Mouse (Mus musculus) spleen, adult 2 months (tissue): ENCODE measurements at regions not wholly inside any gene's neighbourhood (a gene's known extent, or its start where the extent isn't known, plus 50 kb on each side); places are given as distances from the start of the nearest gene placed in this dataset.
"Not testable (repeated sequence)": the region's sequence is repeated elsewhere in the genome, so short reads cannot be mapped to it uniquely, and the experiment has no call there.

Experiments
- DNase-seq, 2 experiments: peaks; one replicate each; pipeline versions ENCODE4 v3.0.0 to v3.0.0-alpha.2; 2012 to 2021; ENCODE audit warnings: low spot score in 2 of 2, low read depth in 1 of 2
- H3K27ac ChIP-seq: fragments of 200-500 bp; 2 replicates; pipeline ENCODE4 v1.5.1; 2012; ENCODE audit warnings: low read length, inconsistent platforms; ENCODE audit not compliant: insufficient read depth
- H3K27me3 ChIP-seq: fragments of 200-500 bp; 2 replicates; pipeline ENCODE4 v1.6.1; 2012; ENCODE audit warnings: mild to moderate bottlenecking, moderate library complexity, low read length, inconsistent platforms; ENCODE audit not compliant: control insufficient read depth, insufficient read depth
- H3K36me3 ChIP-seq: fragments of 200-500 bp; 2 replicates; pipeline ENCODE4 v1.6.1; 2012; ENCODE audit warnings: mild to moderate bottlenecking, low read length, inconsistent platforms; ENCODE audit not compliant: control insufficient read depth, insufficient read depth
- H3K4me1 ChIP-seq: fragments of 200-500 bp; 2 replicates; pipeline ENCODE4 v1.6.1; 2011; ENCODE audit warnings: inconsistent platforms; ENCODE audit not compliant: control insufficient read depth, insufficient read depth, insufficient read length
- H3K4me3 ChIP-seq: fragments of 200-500 bp; 2 replicates; pipeline ENCODE4 v1.5.1; 2011; ENCODE audit warnings: mild to moderate bottlenecking, inconsistent platforms; ENCODE audit not compliant: insufficient read depth, insufficient read length; ENCODE audit errors: extremely low read depth
- CTCF ChIP-seq: fragments of 200-500 bp; IDR thresholded peaks from 2 replicates; pipeline ENCODE4 v1.5.1; 2011; ENCODE audit warnings: mild to moderate bottlenecking, inconsistent platforms; ENCODE audit not compliant: insufficient read depth, insufficient read length, insufficient replicate concordance; ENCODE audit errors: extremely low read depth
- POLR2A ChIP-seq: fragments of 200-500 bp; IDR thresholded peaks from 2 replicates; pipeline ENCODE4 v1.6.1; 2011; ENCODE audit warnings: low read depth, low read length, inconsistent platforms
- WGBS: fragments of 180-500 bp; shearing (Covaris S2); methylation state at CpG from one replicate; pipeline ENCODE4 v1.1.7; 2018; 5-methylcytosine and 5-hydroxymethylcytosine counted together

DNA sequence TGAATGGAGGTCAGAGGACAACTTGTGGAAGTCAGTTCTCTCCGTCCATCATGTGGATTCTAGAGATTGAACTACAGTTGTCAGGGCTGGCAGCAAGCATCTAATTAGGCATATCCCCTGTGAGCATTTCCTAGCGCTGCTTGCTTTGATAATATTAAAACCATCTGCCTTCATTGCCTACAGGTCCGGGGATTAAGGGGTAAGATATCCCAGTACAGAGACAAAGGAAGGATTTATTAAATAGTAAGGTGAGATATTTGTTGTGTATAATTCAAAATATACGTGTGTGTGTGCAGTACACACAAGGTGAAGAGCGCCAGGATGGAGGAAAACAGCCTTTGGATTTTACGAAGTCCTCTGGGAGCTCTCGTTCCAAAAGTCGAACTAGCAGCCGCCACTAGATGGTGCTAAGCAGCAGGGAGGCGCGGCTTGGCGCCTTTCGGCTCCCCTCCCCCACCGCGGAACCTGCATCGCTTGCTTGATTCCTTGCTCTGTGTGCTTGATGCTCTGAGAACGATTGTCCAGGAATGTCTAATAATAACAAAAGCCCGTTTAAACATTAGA lies 88.4 kb upstream of the Rpl34 start:
- 7% methylated on average over 18 of the region's 18 CpGs for WGBS
- Histone ChIP-seq H3K27me3 (no peaks in the 10 kb centered on the region), H3K27ac (no peak overlapping the region), H3K4me1 (no peaks in the 10 kb centered on the region), H3K36me3 (no peaks in the 10 kb centered on the region), H3K4me3 (peak overlapping the region; percentile 29)
- TF ChIP-seq POLR2A (no peak), CTCF (peak; percentile 91)
- DNase-seq: peak; percentile 61 to 85

DNA sequence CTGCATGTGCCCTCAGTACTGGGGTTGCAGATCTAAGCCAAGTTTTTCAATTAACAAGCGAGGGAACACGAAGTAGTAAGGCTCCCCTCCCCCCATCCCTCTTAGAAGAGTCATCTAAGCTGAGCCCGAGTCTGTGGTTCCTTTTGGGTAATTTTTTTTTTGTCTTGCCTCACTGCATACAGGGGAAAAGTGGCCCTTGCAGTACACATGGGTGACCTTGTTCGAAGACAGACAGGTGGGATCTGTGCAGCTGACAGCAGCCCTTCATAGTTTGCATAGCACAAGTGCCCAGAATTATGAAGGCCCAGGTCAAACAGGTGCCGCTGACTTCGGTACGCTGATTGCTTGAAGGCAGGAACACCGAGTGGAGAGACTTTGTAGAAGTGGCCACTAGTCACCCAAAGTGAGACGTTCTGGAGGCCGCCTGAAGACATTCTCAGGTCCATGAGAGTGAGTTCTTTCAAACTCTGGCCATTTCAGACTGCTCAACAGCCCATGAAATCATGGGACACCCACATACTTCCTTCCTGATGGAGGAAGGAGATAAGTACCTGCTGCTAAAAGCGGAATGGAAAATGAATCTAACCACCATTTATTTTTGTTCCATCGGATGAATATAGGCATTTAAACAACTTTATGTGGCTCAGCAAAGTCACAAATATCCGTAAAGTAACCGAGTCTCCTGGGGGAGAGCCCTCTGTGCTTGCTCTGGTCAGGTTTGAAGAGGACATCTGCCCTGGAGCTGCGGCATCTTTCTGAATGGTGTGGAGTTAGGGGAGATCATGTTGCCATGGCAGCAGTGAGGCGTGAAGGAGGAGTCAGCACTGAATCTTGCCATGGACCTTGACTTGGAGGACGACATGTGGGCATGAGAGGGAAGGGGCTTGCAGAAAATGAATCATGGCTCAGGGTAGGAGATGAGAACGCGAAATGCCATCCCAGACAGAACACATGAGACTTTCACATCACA lies 79.8 kb upstream of the Rpl34 start:
- WGBS: 13% methylated on average over 19 of the region's 19 CpGs

DNA sequence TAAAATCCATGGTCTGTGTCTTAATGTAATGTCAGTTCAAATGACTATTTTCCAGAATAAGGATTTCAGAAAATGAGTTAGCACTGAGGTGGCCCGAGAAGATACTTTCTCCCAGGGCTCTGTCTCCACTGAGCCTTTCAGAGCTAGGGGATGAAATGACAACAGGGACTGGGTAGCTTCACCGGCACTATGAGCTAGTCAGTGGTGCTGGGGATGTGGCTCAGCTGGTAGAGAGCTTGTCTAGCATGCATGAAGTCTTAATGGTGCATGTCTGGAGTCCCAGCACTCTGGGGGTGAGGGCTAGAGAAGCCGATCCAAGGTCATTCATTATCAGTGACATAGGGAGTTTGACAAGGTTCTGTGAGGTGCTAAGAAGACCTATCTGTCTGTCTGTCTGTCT lies 75.1 kb upstream of the Rpl34 start:
- H3K4me1 ChIP-seq: peaks cover 21% of the 10 kb centered on the region
- no peak for TF ChIP-seq CTCF
- H3K27ac ChIP-seq: no peak overlapping the region
- DNase-seq: no peak
- no peaks in the 10 kb centered on the region for H3K27me3 ChIP-seq
- no peak overlapping the region for H3K4me3 ChIP-seq
- no peaks in the 10 kb centered on the region for H3K36me3 ChIP-seq
- 92% methylated on average over 3 of the region's 3 CpGs for WGBS

More for the DNA sequence above, 79.8 kb upstream of the Rpl34 start:
- peaks cover 13% of the 10 kb centered on the region for H3K4me1 ChIP-seq
- H3K36me3 ChIP-seq: no peaks in the 10 kb centered on the region
- no peaks in the 10 kb centered on the region for H3K27me3 ChIP-seq
- peak overlapping the region; percentile 7; the same call in 1 of the 2 replicates for H3K4me3 ChIP-seq
- DNase-seq: peak; percentile 39 to 68
- H3K27ac ChIP-seq: peak overlapping the region; percentile 87
- TF ChIP-seq POLR2A (no peak), CTCF (no peak)

DNA sequence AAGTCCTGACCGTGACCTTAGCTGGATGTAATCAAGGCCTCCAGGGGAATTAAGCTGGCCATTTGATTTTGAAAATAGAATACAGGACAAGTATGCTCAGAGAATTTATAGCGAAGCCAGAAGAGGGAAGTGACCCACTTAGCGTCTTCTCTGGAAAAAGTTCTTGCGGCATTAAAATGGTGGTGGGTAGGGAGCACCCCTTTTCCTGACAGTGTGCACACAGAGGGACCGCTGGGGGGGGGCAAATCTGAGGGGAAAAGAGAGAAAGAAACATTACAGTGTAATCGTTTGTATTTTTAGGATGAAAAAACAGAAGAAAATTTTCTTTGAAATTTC lies 74.1 kb upstream of the Rpl34 start:
- Histone ChIP-seq H3K27ac (no peak overlapping the region), H3K4me3 (no peak overlapping the region), H3K27me3 (no peaks in the 10 kb centered on the region), H3K4me1 (peaks cover 14% of the 10 kb centered on the region), H3K36me3 (no peaks in the 10 kb centered on the region)
- 11% methylated on average over 6 of the region's 6 CpGs for WGBS
- TF ChIP-seq CTCF (no peak), POLR2A (no peak)
- DNase-seq: no peak

DNA sequence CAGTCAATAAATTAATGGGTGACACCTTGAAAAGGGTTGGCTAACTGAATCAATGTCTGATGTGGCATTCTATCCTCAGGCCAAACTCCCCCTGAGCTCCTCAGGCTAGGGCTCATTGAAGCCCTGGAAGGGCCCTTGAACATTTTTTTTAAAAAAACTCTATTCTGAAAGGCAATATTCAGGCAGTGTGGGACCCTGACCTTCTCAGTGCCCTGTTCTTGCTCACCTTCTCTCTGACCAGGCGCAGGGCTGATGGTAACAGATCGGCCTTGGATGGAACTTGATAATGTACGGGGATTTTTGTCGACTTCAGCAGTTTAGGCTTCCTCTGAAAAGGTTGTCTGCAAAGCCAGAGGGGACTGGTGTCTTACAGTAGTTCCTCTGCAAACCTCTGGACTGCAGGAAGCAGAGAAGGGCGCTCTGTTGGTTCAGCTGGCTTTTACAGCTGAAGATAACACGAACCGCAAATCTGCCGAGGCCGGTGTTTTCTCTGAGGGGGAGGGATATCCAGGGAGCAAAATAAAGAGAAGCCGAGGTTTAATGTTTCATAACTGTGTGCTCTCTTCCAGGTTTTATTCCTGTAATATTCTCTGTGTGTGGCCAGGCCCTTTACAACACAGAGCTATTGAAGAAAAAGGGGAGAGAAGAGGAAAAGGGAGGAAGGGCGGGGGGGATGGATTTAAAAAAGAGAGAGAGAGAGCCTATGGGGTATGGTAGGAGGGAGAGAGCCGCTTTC lies 73.6 kb upstream of the Rpl34 start:
- no peak for DNase-seq
- H3K4me1 ChIP-seq: peaks cover 14% of the 10 kb centered on the region
- no peaks in the 10 kb centered on the region for H3K27me3 ChIP-seq
- no peak overlapping the region for H3K27ac ChIP-seq
- TF ChIP-seq CTCF (no peak), POLR2A (no peak)
- no peaks in the 10 kb centered on the region for H3K36me3 ChIP-seq
- WGBS: 23% methylated on average over 12 of the region's 12 CpGs
- H3K4me3 ChIP-seq: no peak overlapping the region

DNA sequence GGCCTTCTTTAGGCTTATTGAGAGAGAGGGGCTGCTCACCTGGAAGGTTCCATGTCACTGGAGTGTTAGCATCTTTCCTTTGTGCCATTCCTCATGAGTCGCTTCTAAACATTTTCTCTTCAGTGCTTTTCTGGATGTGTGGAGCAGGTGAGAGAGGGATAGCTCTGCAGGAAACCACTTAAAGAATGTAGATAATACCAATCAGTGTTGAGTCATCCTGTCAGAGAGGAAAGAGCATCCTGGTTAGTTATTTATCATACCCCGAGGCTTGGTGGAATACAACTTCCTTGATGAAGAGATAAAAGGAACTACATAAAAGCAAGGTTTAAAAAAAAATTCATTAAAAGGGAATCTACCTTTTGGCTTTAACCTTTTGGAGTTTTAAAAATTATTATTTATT lies 69.8 kb upstream of the Rpl34 start:
- H3K27ac ChIP-seq: no peak overlapping the region
- peaks cover 28% of the 10 kb centered on the region for H3K4me1 ChIP-seq
- H3K4me3 ChIP-seq: no peak overlapping the region
- WGBS: 57% methylated on average over 2 of the region's 2 CpGs
- no peaks in the 10 kb centered on the region for H3K36me3 ChIP-seq
- H3K27me3 ChIP-seq: no peaks in the 10 kb centered on the region
- TF ChIP-seq CTCF (no peak), POLR2A (no peak)
- DNase-seq: no peak

DNA sequence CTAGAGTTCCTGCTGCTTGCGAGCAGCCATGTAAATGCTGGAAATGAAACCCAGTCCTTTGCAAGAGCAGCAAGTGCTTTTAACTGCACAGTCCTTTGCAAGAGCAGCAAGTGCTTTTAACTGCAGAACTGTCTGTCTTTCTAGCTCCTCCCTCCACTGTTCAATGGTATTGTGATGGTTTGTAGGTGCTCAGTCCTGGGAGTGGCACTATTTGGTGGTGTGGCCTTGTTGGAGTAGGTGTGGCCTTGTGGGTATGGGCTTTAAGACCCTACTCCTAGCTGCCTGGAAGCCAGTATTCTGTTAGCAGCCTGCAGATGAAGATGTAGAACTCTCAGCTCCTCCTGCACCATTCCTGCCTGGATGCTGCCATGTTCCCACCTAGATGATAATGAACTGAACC lies 67.8 kb upstream of the Rpl34 start:
- H3K4me3 ChIP-seq, H3K27me3 ChIP-seq, H3K36me3 ChIP-seq, DNase-seq, H3K27ac ChIP-seq: not testable (repeated sequence)
- peaks cover 18% of the 10 kb centered on the region for H3K4me1 ChIP-seq
- WGBS: 90% methylated on average over 1 of the region's 1 CpGs
